Mouse (Mus musculus) thymus, adult 2 months (tissue): ENCODE results near the gene Nat8f6.

Source experiments
- CTCF ChIP-seq: fragments of 200-500 bp; IDR thresholded peaks from 2 replicates; pipeline ENCODE4 v1.5.1; 2012; ENCODE audit warnings: mild to moderate bottlenecking, control low read depth, low read length, moderate library complexity, borderline replicate concordance; ENCODE audit not compliant: control insufficient read depth, poor library complexity, insufficient read depth; ENCODE audit errors: extremely low read depth
- POLR2A ChIP-seq: fragments of 200-500 bp; IDR thresholded peaks from 2 replicates; pipeline ENCODE4 v1.6.1; 2012; ENCODE audit warnings: mild to moderate bottlenecking, low read length, control low read depth, moderate library complexity; ENCODE audit not compliant: control insufficient read depth, poor library complexity, insufficient read depth; ENCODE audit errors: extremely low read depth

- TF ChIP-seq CTCF (no peak), POLR2A (no peak)
Measured at GRCm38 (mm10) chr6:85823382-85824090, 2.8 kb upstream of the Nat8f6 start.
